Mouse (Mus musculus): ENCODE measurements around the gene Gm11127. TPM values are rescaled to one million over a fixed set of nuclear protein-coding genes. Genes with fewer than 3 reads are reported as not detected.
"Not testable (repeated sequence)": the region's sequence is repeated elsewhere in the genome, so short reads cannot be mapped to it uniquely, and the experiment has no call there.

Gm11127 gene
- polyA plus RNA-seq, 1 experiment from 2014 or later = not detected

- not testable (repeated sequence) for H3K4me1 ChIP-seq (ENCODE audit: control insufficient read depth in 2 of 2, insufficient read depth in 2 of 2, low read length in 2 of 2); H3K36me3 ChIP-seq (ENCODE audit: control insufficient read depth, insufficient read depth, low read length); H3K9me3 ChIP-seq (ENCODE audit: control insufficient read depth, low read length); H3K27me3 ChIP-seq (ENCODE audit: control insufficient read depth, insufficient read depth, low read length); H3K27ac ChIP-seq (replicated peaks in 1 of 2; ENCODE audit: control insufficient read depth in 1 of 2, insufficient read depth in 1 of 2, low read depth in 2 of 2, low read length in 2 of 2)
- peak overlapping the region; percentile 41 to 58 for H3K4me3 ChIP-seq (ENCODE audit: control insufficient read depth in 1 of 2, insufficient read depth in 1 of 2, low read depth in 1 of 2, low read length in 2 of 2)
- WGBS = 0% methylated on average over 19 of the region's 19 CpGs
- peak overlapping the region; percentile 68 for H3K9ac ChIP-seq (ENCODE audit: low read length)
- H3K4me2 ChIP-seq (ENCODE audit: low read length) = peak overlapping the region; percentile 74
- ATAC-seq (ENCODE audit: insufficient number of reproducible peaks, insufficient read depth, low FRiP score, low read depth) = peak; percentile 58
These were observed 16.1 kb downstream of the Gm11127 start for GRCm38 (mm10) chr17:36042055-36042454.

- not testable (repeated sequence) for H3K4me2 ChIP-seq (ENCODE audit: low read length); H3K36me3 ChIP-seq (ENCODE audit: control insufficient read depth, insufficient read depth, low read length); H3K27ac ChIP-seq (replicated peaks in 1 of 2; ENCODE audit: control insufficient read depth in 1 of 2, insufficient read depth in 1 of 2, low read depth in 2 of 2, low read length in 2 of 2); H3K4me1 ChIP-seq (ENCODE audit: control insufficient read depth in 2 of 2, insufficient read depth in 2 of 2, low read length in 2 of 2); H3K4me3 ChIP-seq (ENCODE audit: control insufficient read depth in 1 of 2, insufficient read depth in 1 of 2, low read depth in 1 of 2, low read length in 2 of 2); ATAC-seq (ENCODE audit: insufficient number of reproducible peaks, insufficient read depth, low FRiP score, low read depth); H3K9ac ChIP-seq (ENCODE audit: low read length); H3K27me3 ChIP-seq (ENCODE audit: control insufficient read depth, insufficient read depth, low read length); H3K9me3 ChIP-seq (ENCODE audit: control insufficient read depth, low read length)
- 74% methylated on average over 2 of the region's 2 CpGs for WGBS
These were observed 17.6 kb downstream of the Gm11127 start for GRCm38 (mm10) chr17:36040604-36041003.

DNA sequence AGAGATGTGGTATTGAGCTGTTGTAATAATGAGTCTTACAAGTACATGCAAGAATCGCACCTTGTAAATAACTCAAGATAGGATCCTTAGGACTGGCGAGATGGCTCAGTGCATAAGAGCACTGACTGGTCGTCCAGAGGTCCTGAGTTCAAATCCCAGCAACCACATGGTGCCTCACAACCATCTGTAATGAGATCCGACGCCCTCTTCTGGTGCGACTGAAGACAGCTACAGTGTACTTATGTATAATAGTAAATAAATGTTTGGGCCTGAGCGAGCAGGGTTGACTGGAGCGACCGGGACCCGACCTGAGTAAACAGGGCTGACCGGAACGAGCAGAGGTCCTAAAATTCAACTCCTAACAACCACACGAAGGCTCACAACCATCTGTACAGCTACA is 22.0 kb downstream of the Gm11127 start:
- not testable (repeated sequence) for H3K9me3 ChIP-seq (ENCODE audit: control insufficient read depth, low read length); H3K4me3 ChIP-seq (ENCODE audit: control insufficient read depth in 1 of 2, insufficient read depth in 1 of 2, low read depth in 1 of 2, low read length in 2 of 2); H3K27ac ChIP-seq (replicated peaks in 1 of 2; ENCODE audit: control insufficient read depth in 1 of 2, insufficient read depth in 1 of 2, low read depth in 2 of 2, low read length in 2 of 2); H3K9ac ChIP-seq (ENCODE audit: low read length); H3K4me2 ChIP-seq (ENCODE audit: low read length); H3K4me1 ChIP-seq (ENCODE audit: control insufficient read depth in 2 of 2, insufficient read depth in 2 of 2, low read length in 2 of 2); H3K27me3 ChIP-seq (ENCODE audit: control insufficient read depth, insufficient read depth, low read length); H3K36me3 ChIP-seq (ENCODE audit: control insufficient read depth, insufficient read depth, low read length); ATAC-seq (ENCODE audit: insufficient number of reproducible peaks, insufficient read depth, low FRiP score, low read depth)
- WGBS = 79% methylated on average over 13 of the region's 13 CpGs

GRCm38 (mm10) chr17:36035010-36035638 is 23.0 kb downstream of the Gm11127 start:
- not testable (repeated sequence) for ATAC-seq (ENCODE audit: insufficient number of reproducible peaks, insufficient read depth, low FRiP score, low read depth)

GRCm38 (mm10) chr17:36034524-36034923 is 23.6 kb downstream of the Gm11127 start:
- H3K4me2 ChIP-seq (ENCODE audit: low read length); H3K9ac ChIP-seq (ENCODE audit: low read length); H3K27ac ChIP-seq (replicated peaks in 1 of 2; ENCODE audit: control insufficient read depth in 1 of 2, insufficient read depth in 1 of 2, low read depth in 2 of 2, low read length in 2 of 2); H3K4me3 ChIP-seq (ENCODE audit: control insufficient read depth in 1 of 2, insufficient read depth in 1 of 2, low read depth in 1 of 2, low read length in 2 of 2); H3K36me3 ChIP-seq (ENCODE audit: control insufficient read depth, insufficient read depth, low read length); H3K9me3 ChIP-seq (ENCODE audit: control insufficient read depth, low read length); H3K4me1 ChIP-seq (ENCODE audit: control insufficient read depth in 2 of 2, insufficient read depth in 2 of 2, low read length in 2 of 2); ATAC-seq (ENCODE audit: insufficient number of reproducible peaks, insufficient read depth, low FRiP score, low read depth); H3K27me3 ChIP-seq (ENCODE audit: control insufficient read depth, insufficient read depth, low read length): not testable (repeated sequence)
- WGBS = 54% methylated on average over 3 of the region's 3 CpGs

More at GRCm38 (mm10) chr17:36035010-36035638, 23.0 kb downstream of the Gm11127 start:
- WGBS = 26% methylated on average over 3 of the region's 3 CpGs
- H3K36me3 ChIP-seq (ENCODE audit: control insufficient read depth, insufficient read depth, low read length); H3K9me3 ChIP-seq (ENCODE audit: control insufficient read depth, low read length); H3K4me2 ChIP-seq (ENCODE audit: low read length); H3K27ac ChIP-seq (replicated peaks in 1 of 2; ENCODE audit: control insufficient read depth in 1 of 2, insufficient read depth in 1 of 2, low read depth in 2 of 2, low read length in 2 of 2); H3K9ac ChIP-seq (ENCODE audit: low read length); H3K4me3 ChIP-seq (ENCODE audit: control insufficient read depth in 1 of 2, insufficient read depth in 1 of 2, low read depth in 1 of 2, low read length in 2 of 2); H3K27me3 ChIP-seq (ENCODE audit: control insufficient read depth, insufficient read depth, low read length); H3K4me1 ChIP-seq (ENCODE audit: control insufficient read depth in 2 of 2, insufficient read depth in 2 of 2, low read length in 2 of 2): not testable (repeated sequence)

DNA sequence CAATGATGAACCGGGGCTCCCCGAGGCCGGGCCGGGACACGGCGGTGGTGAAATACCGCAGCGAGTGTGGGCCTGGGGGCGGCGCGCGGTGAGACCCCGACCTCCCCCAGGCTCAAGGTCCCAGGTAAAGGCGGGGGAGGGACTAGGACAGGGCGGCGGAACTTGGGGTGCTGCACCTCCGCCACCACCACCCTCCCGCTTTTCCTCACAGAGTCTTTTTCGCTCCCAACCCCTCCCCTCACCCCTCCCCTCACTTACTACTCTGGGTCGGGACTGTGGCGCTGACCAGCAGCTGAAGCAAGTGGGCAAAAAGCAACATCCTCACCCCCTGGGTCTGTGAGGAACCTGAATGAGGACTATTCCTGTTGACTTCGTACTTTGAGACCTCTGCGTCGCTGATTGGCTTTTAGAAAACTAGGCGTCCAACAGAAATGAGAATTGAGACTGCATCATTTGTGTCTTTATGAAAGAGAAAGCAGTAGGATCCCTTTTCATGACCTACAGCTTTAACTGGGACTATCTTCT is 25.8 kb downstream of the Gm11127 start, which contains the start of gene H2-T23:
TSS of gene H2-T23 (minus strand) at position 505 of the 525 bp plus-strand sequence.
- not testable (repeated sequence) for ATAC-seq (ENCODE audit: insufficient number of reproducible peaks, insufficient read depth, low FRiP score, low read depth); H3K4me1 ChIP-seq (ENCODE audit: control insufficient read depth in 2 of 2, insufficient read depth in 2 of 2, low read length in 2 of 2); H3K36me3 ChIP-seq (ENCODE audit: control insufficient read depth, insufficient read depth, low read length); H3K27ac ChIP-seq (replicated peaks in 1 of 2; ENCODE audit: control insufficient read depth in 1 of 2, insufficient read depth in 1 of 2, low read depth in 2 of 2, low read length in 2 of 2); H3K9me3 ChIP-seq (ENCODE audit: control insufficient read depth, low read length); H3K27me3 ChIP-seq (ENCODE audit: control insufficient read depth, insufficient read depth, low read length)
- Histone ChIP-seq H3K9ac (ENCODE audit: low read length) (peak within 1 kb of the TSS; percentile 62), H3K4me2 (ENCODE audit: low read length) (peak within 1 kb of the TSS; percentile 90), H3K4me3 (ENCODE audit: control insufficient read depth in 1 of 2, insufficient read depth in 1 of 2, low read depth in 1 of 2, low read length in 2 of 2) (peak within 1 kb of the TSS; percentile 49 to 57)
- 1% methylated on average over 24 of the region's 25 CpGs for WGBS

GRCm38 (mm10) chr17:36031583-36032331 is 26.4 kb downstream of the Gm11127 start:
- H3K27ac ChIP-seq (replicated peaks in 1 of 2; ENCODE audit: control insufficient read depth in 1 of 2, insufficient read depth in 1 of 2, low read depth in 2 of 2, low read length in 2 of 2); H3K36me3 ChIP-seq (ENCODE audit: control insufficient read depth, insufficient read depth, low read length); H3K4me1 ChIP-seq (ENCODE audit: control insufficient read depth in 2 of 2, insufficient read depth in 2 of 2, low read length in 2 of 2); H3K27me3 ChIP-seq (ENCODE audit: control insufficient read depth, insufficient read depth, low read length); H3K9me3 ChIP-seq (ENCODE audit: control insufficient read depth, low read length): not testable (repeated sequence)
- WGBS = 2% methylated on average over 40 of the region's 40 CpGs
- peak overlapping the region; percentile 90 for H3K4me2 ChIP-seq (ENCODE audit: low read length)
- H3K9ac ChIP-seq (ENCODE audit: low read length) = peak overlapping the region; percentile 62
- H3K4me3 ChIP-seq (ENCODE audit: control insufficient read depth in 1 of 2, insufficient read depth in 1 of 2, low read depth in 1 of 2, low read length in 2 of 2) = peak overlapping the region; percentile 49 to 57
- peak; percentile 37 for ATAC-seq (ENCODE audit: insufficient number of reproducible peaks, insufficient read depth, low FRiP score, low read depth)

Measured in heart, embryonic 14.5 days (tissue).